Mouse (Mus musculus) large intestine, adult 2 months (tissue): ENCODE data around the gene Aldh2. TPM values are rescaled to one million over a fixed set of nuclear protein-coding genes. Genes with fewer than 3 reads are reported as not detected.

Experiments used
- DNase-seq: peaks from one replicate; pipeline ENCODE4 v3.0.0-alpha.2; 2012; ENCODE audit warnings: low read depth, low spot score
- WGBS: fragments of 180-500 bp; shearing (Covaris S2); methylation state at CpG from one replicate; pipeline ENCODE4 v1.1.7; 2018; 5-methylcytosine and 5-hydroxymethylcytosine counted together
- polyA plus RNA-seq: library from polyadenylated mRNA; depleted of rRNA; stranded (reverse); fragments of >200 nt; gene quantifications from 2 replicates; pipeline ENCODE4 v1.2.3, GENCODE M21; 2012

Gene Aldh2
- polyA plus RNA-seq, 1 experiment = 215 TPM

GRCm38 (mm10) chr5:121597332-121597731 lies 3.7 kb upstream of the Aldh2 start:
- DNase-seq = no peak
- WGBS = 72% methylated on average over 4 of the region's 4 CpGs

GRCm38 (mm10) chr5:121596226-121596625 lies 2.6 kb upstream of the Aldh2 start:
- no peak for DNase-seq
- 39% methylated on average over 6 of the region's 6 CpGs for WGBS

GRCm38 (mm10) chr5:121595758-121596157 lies 2.1 kb upstream of the Aldh2 start:
- DNase-seq = no peak
- 37% methylated on average over 6 of the region's 6 CpGs for WGBS

- no peak for DNase-seq
- WGBS = 33% methylated on average over 6 of the region's 6 CpGs
Observed at GRCm38 (mm10) chr5:121594714-121595313, 1.2 kb upstream of the Aldh2 start.

- WGBS = 2% methylated on average over 33 of the region's 33 CpGs
- no peak for DNase-seq
Observed at GRCm38 (mm10) chr5:121592816-121593407, 712 bp downstream of the Aldh2 start.

- WGBS = 38% methylated on average over 11 of the region's 11 CpGs
- DNase-seq = no peak
Observed at GRCm38 (mm10) chr5:121592064-121592815, 1.4 kb downstream of the Aldh2 start.

GRCm38 (mm10) chr5:121591417-121592063 lies 2.1 kb downstream of the Aldh2 start:
- WGBS = 36% methylated on average over 11 of the region's 11 CpGs
- DNase-seq = no peak

- WGBS = 66% methylated on average over 6 of the region's 6 CpGs
Observed at GRCm38 (mm10) chr5:121589928-121590327, 3.7 kb downstream of the Aldh2 start.

GRCm38 (mm10) chr5:121586400-121587039 lies 7.1 kb downstream of the Aldh2 start:
- DNase-seq = no peak
- 7% methylated on average over 6 of the region's 6 CpGs for WGBS

More at GRCm38 (mm10) chr5:121589928-121590327, 3.7 kb downstream of the Aldh2 start:
- DNase-seq = no peak

GRCm38 (mm10) chr5:121585699-121586098 lies 7.9 kb downstream of the Aldh2 start:
- WGBS = 85% methylated on average over 5 of the region's 5 CpGs
- DNase-seq = no peak

- DNase-seq = no peak
- WGBS = 93% methylated on average over 10 of the region's 10 CpGs
Observed at GRCm38 (mm10) chr5:121585005-121585404, 8.6 kb downstream of the Aldh2 start.

- WGBS = 15% methylated on average over 12 of the region's 12 CpGs
- DNase-seq = no peak
Observed at GRCm38 (mm10) chr5:121583765-121584501, 9.7 kb downstream of the Aldh2 start.

GRCm38 (mm10) chr5:121581945-121582344 lies 11.7 kb downstream of the Aldh2 start:
- 93% methylated on average over 8 of the region's 8 CpGs for WGBS
- no peak for DNase-seq

GRCm38 (mm10) chr5:121576927-121577488 lies 16.6 kb downstream of the Aldh2 start:
- 90% methylated on average over 11 of the region's 11 CpGs for WGBS
- DNase-seq = no peak

- WGBS = 94% methylated on average over 11 of the region's 11 CpGs
Observed at GRCm38 (mm10) chr5:121575867-121576266, 17.8 kb downstream of the Aldh2 start.

GRCm38 (mm10) chr5:121574145-121574544 lies 19.5 kb downstream of the Aldh2 start:
- DNase-seq = no peak

More at GRCm38 (mm10) chr5:121575867-121576266, 17.8 kb downstream of the Aldh2 start:
- DNase-seq = no peak

GRCm38 (mm10) chr5:121570787-121571186 lies 22.8 kb downstream of the Aldh2 start:
- 67% methylated on average over 1 of the region's 1 CpGs for WGBS
- no peak for DNase-seq

More at GRCm38 (mm10) chr5:121574145-121574544, 19.5 kb downstream of the Aldh2 start:
- 89% methylated on average over 13 of the region's 13 CpGs for WGBS

- 83% methylated on average over 9 of the region's 9 CpGs for WGBS
- DNase-seq = no peak
Observed at GRCm38 (mm10) chr5:121569881-121570420, 23.7 kb downstream of the Aldh2 start.
